Mouse (Mus musculus): Measurements from ENCODE around the gene Ikzf2. TPM values are rescaled to one million over a fixed set of nuclear protein-coding genes. Genes with fewer than 3 reads are reported as not detected.

Ikzf2 gene
- polyA plus RNA-seq, 1 experiment from 2014 or later, result 3.4 TPM

DNA sequence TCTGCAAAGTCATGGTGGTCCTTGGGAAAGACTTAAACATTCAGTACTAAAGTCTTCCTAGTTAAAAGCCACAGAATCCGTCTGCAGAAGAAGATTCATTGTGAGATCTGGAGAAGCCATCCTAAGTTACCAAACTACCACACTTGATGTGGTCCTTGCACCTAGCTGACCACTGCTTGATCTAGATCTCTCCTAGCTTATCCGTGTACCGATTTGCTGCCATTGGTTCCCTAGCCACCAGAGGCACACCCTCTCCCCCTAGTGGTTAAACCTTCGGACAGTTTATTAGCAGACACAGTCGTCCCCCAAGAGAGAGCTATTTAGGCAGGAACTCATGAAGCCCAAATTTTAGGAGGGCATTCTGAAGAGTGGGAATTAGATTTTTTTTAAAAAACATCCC, 1.9 kb upstream of the Ikzf2 start:
- WGBS, result 0% methylated on average over 5 of the region's 5 CpGs
- Histone ChIP-seq H3K9ac (ENCODE audit: low read length) (no peak overlapping the region), H3K27me3 (ENCODE audit: control insufficient read depth, insufficient read depth, low read length) (no peaks in the 10 kb centered on the region), H3K9me3 (ENCODE audit: control insufficient read depth, low read length) (no peaks in the 10 kb centered on the region), H3K4me2 (ENCODE audit: low read depth) (no peak overlapping the region), H3K36me3 (ENCODE audit: control insufficient read depth, insufficient read depth, low read length) (no peaks in the 10 kb centered on the region), H3K4me1 (ENCODE audit: control insufficient read depth, insufficient read depth, low read length) (no peaks in the 10 kb centered on the region), H3K4me3 (ENCODE audit: low read depth, low read length) (no peak overlapping the region), H3K27ac (ENCODE audit: low read depth, low read length) (no peak overlapping the region)
- DNase-seq (ENCODE audit: low spot score), result peak; percentile 40
- peak; percentile 39; the same call in 1 of the 2 replicates for ATAC-seq (ENCODE audit: insufficient read depth, low FRiP score, low TSS enrichment)

DNA sequence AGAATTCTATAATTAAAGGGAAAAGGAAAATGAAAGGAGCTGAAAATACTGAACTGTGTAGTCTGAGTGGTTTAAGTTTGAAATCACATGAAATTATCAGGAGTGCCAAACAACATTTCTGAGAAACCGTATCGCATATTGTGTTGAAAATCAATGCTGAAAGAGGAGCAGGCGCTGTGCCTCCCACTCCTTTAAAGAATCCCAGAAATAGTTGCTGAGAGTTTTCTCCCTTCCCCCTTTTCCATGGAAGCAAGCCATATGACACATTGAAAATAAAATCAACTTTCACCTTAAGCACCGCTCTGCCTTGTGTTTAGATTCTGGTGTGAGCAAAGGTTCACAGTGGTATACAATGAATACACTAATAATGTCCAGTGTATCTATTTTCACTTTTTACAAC, 1.1 kb upstream of the Ikzf2 start:
- H3K9me3 ChIP-seq (ENCODE audit: control insufficient read depth, low read length), result no peaks in the 10 kb centered on the region
- no peaks in the 10 kb centered on the region for H3K27me3 ChIP-seq (ENCODE audit: control insufficient read depth, insufficient read depth, low read length)
- H3K9ac ChIP-seq (ENCODE audit: low read length), result no peak overlapping the region
- 22% methylated on average over 4 of the region's 4 CpGs for WGBS
- peak overlapping the region; percentile 70 for H3K4me3 ChIP-seq (ENCODE audit: low read depth, low read length)
- no peak for ATAC-seq (ENCODE audit: insufficient read depth, low FRiP score, low TSS enrichment)
- DNase-seq (ENCODE audit: low spot score), result no peak
- H3K36me3 ChIP-seq (ENCODE audit: control insufficient read depth, insufficient read depth, low read length), result no peaks in the 10 kb centered on the region
- peak overlapping the region; percentile 49 for H3K4me2 ChIP-seq (ENCODE audit: low read depth)
- H3K27ac ChIP-seq (ENCODE audit: low read depth, low read length), result no peak overlapping the region
- H3K4me1 ChIP-seq (ENCODE audit: control insufficient read depth, insufficient read depth, low read length), result no peaks in the 10 kb centered on the region

DNA sequence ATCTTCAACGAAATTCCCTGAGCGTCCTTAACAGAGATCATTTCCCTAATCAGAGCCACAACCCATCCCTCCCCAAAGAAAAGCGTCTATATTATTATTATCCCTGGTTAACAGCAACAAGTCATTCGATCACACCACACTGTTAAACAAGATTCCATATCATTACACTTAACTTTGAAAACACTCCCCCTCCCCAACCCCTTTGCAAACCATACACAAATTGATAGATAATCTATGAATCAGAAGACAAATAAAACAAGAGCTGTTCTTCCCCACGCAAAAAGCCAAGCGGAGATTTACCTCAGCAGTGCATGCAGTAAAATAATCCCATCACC, 337 bp downstream of the Ikzf2 start:
- H3K9ac ChIP-seq (ENCODE audit: low read length), result peak overlapping the region; percentile 76
- DNase-seq (ENCODE audit: low spot score) (no peak), ATAC-seq (ENCODE audit: insufficient read depth, low FRiP score, low TSS enrichment) (no peak)
- no peaks in the 10 kb centered on the region for H3K9me3 ChIP-seq (ENCODE audit: control insufficient read depth, low read length)
- peak overlapping the region; percentile 70 for H3K4me3 ChIP-seq (ENCODE audit: low read depth, low read length)
- peak overlapping the region; percentile 76; the same call in 1 of the 2 replicates for H3K27ac ChIP-seq (ENCODE audit: low read depth, low read length)
- peak overlapping the region; percentile 73 for H3K4me2 ChIP-seq (ENCODE audit: low read depth)
- no peaks in the 10 kb centered on the region for H3K36me3 ChIP-seq (ENCODE audit: control insufficient read depth, insufficient read depth, low read length)
- H3K4me1 ChIP-seq (ENCODE audit: control insufficient read depth, insufficient read depth, low read length), result no peaks in the 10 kb centered on the region
- no peaks in the 10 kb centered on the region for H3K27me3 ChIP-seq (ENCODE audit: control insufficient read depth, insufficient read depth, low read length)
- WGBS, result under 1% methylated on average over 6 of the region's 6 CpGs

DNA sequence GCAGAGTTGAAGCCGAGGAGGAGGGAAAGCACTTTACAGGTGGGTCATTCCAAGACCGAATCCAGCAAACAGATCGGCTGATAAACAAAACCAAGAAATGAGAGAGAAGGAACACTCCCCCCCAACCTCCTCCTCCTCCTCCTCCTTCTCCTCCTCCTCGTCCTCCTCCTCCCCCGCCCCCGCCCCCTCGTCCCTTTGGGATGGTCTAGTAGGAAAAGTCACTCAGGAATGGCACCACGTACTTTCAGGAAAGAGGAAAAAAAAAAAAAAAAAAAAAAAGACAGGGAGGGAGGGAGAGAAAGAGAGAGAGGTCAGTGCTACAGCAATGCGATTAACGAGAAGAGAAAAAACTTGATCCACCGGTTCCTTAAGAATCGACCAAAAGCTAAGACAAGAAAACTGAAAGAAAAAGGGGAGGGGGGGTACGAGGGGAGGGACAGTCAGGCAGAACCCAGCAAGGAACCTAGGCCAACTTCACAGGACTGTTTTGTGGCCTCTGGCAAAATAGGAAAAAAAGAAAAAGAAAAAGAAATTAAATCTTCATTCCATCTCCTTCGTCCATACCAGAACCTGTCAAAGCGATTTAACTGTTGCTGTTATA, 1.1 kb downstream of the Ikzf2 start:
- DNase-seq (ENCODE audit: low spot score) (peak; percentile 31), ATAC-seq (ENCODE audit: insufficient read depth, low FRiP score, low TSS enrichment) (no peak)
- Histone ChIP-seq H3K4me3 (ENCODE audit: low read depth, low read length) (peak overlapping the region; percentile 70), H3K9me3 (ENCODE audit: control insufficient read depth, low read length) (no peaks in the 10 kb centered on the region), H3K9ac (ENCODE audit: low read length) (0 out of 2 replicates have a peak overlapping the region, but pooled peaks have one; percentile 11), H3K27me3 (ENCODE audit: control insufficient read depth, insufficient read depth, low read length) (no peaks in the 10 kb centered on the region), H3K4me1 (ENCODE audit: control insufficient read depth, insufficient read depth, low read length) (no peaks in the 10 kb centered on the region), H3K27ac (ENCODE audit: low read depth, low read length) (no peak overlapping the region), H3K36me3 (ENCODE audit: control insufficient read depth, insufficient read depth, low read length) (no peaks in the 10 kb centered on the region), H3K4me2 (ENCODE audit: low read depth) (peak overlapping the region; percentile 73)
- under 1% methylated on average over 13 of the region's 15 CpGs for WGBS

DNA sequence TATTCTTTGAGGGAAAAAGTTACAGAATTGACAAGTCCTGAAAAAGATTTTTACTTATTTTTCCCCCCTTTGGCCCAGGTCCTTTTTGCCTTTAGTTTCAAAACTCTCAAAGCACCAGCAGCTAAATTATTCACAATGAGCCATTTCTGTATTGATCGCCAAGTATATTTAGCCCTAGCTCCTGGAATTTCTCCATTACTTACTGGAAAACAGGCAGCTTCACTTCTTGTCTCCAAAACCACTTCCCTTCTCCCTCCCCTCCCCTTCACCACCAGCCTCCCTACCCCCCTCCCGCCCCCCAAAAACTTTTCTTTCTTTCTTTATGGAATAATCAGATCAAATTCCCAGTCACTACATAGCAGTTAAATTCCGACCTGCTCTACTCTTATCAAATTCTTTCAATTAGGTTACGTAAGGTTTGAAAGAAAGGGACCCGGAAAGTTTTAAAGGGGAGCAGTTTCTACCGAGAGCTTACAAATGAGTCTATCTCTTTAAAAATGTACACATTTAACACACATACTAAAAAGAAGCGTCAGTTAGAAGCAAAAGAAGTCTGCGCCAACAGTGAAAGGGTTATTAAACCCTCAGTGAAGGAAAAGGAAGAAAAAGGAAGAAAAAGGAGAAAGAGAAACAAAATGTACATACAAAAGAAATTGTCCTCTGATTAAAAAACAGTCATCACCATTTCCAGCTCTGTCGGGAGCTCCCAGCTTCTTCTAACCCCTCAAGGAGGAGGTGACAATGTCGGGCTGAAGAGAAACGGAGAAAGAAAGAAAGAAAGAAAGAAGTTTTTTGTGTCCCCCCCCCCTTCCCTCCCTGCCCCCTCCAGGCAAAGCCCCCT, 1.8 kb downstream of the Ikzf2 start:
- no peaks in the 10 kb centered on the region for H3K9me3 ChIP-seq (ENCODE audit: control insufficient read depth, low read length)
- 0 out of 2 replicates have a peak overlapping the region, but pooled peaks have one; percentile 11 for H3K9ac ChIP-seq (ENCODE audit: low read length)
- H3K27me3 ChIP-seq (ENCODE audit: control insufficient read depth, insufficient read depth, low read length), result no peaks in the 10 kb centered on the region
- peak overlapping the region; percentile 70 for H3K4me3 ChIP-seq (ENCODE audit: low read depth, low read length)
- no peak for DNase-seq (ENCODE audit: low spot score)
- no peak overlapping the region for H3K27ac ChIP-seq (ENCODE audit: low read depth, low read length)
- H3K36me3 ChIP-seq (ENCODE audit: control insufficient read depth, insufficient read depth, low read length), result no peaks in the 10 kb centered on the region
- ATAC-seq (ENCODE audit: insufficient read depth, low FRiP score, low TSS enrichment), result no peak
- peak overlapping the region; percentile 73 for H3K4me2 ChIP-seq (ENCODE audit: low read depth)
- H3K4me1 ChIP-seq (ENCODE audit: control insufficient read depth, insufficient read depth, low read length), result no peaks in the 10 kb centered on the region
- WGBS, result 3% methylated on average over 11 of the region's 11 CpGs

DNA sequence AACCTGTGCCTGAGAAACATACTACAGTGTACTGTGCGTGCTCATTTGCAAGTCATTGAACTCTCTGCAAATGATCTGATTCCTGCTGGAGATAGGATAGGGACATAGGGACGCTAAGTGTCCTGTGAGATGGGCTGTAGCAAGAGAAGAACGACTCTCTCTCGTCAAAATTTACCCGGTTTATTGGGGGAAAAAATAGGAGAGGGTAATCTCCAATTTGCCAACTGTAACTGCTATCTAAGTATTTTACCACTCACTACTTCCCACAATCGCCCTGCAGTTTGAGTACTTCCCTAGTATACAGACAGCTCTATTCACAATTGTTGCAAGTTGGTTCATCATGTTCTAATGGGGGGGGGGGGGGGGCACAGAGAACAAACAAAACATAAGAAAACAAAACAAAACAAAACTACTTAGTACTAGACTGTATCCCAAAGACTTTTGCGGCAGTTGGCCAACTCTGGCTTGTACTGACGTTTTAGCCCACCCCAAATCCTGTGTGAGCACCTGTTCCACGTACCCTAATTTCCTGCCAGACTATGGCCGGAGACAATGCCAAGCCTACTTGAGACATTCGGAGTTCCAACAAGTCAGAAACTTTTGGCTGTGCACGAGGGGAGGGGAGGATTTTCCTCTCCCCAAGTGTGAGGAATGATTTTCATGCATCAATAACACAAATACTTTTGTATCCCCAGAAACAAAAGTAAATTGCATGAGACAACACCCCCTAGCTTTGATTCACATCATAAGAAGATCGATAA, 2.6 kb downstream of the Ikzf2 start:
- ATAC-seq (ENCODE audit: insufficient read depth, low FRiP score, low TSS enrichment) (no peak), DNase-seq (ENCODE audit: low spot score) (no peak)
- peak overlapping the region; percentile 73; the same call in 1 of the 2 replicates for H3K4me2 ChIP-seq (ENCODE audit: low read depth)
- no peaks in the 10 kb centered on the region for H3K36me3 ChIP-seq (ENCODE audit: control insufficient read depth, insufficient read depth, low read length)
- 39% methylated on average over 13 of the region's 13 CpGs for WGBS
- H3K4me3 ChIP-seq (ENCODE audit: low read depth, low read length), result 0 out of 2 replicates have a peak overlapping the region, but pooled peaks have one; percentile 70
- no peaks in the 10 kb centered on the region for H3K27me3 ChIP-seq (ENCODE audit: control insufficient read depth, insufficient read depth, low read length)
- no peak overlapping the region for H3K27ac ChIP-seq (ENCODE audit: low read depth, low read length)
- H3K9ac ChIP-seq (ENCODE audit: low read length), result no peak overlapping the region
- H3K9me3 ChIP-seq (ENCODE audit: control insufficient read depth, low read length), result no peaks in the 10 kb centered on the region
- H3K4me1 ChIP-seq (ENCODE audit: control insufficient read depth, insufficient read depth, low read length), result no peaks in the 10 kb centered on the region

DNA sequence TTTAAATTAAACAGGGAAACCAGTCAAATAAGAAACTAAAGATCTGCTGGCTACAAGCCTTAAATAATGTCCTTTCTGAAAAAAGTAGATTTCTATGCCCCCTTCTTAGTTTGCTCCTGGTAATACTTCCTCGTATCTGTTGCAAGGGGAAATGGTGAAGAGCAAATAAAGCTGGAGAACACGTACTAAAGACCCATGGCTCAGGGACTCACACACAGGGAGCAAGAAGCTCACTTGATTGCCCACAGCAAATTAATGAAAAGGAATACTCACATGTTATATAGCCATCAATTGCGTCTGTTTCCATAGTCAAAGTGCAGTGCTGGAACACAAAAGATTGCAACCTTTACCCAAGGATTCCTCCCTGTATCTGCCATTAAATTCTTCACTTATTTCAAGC, 3.2 kb downstream of the Ikzf2 start:
- Histone ChIP-seq H3K36me3 (ENCODE audit: control insufficient read depth, insufficient read depth, low read length) (no peaks in the 10 kb centered on the region), H3K4me3 (ENCODE audit: low read depth, low read length) (no peak overlapping the region), H3K9me3 (ENCODE audit: control insufficient read depth, low read length) (no peaks in the 10 kb centered on the region), H3K4me2 (ENCODE audit: low read depth) (no peak overlapping the region), H3K27ac (ENCODE audit: low read depth, low read length) (no peak overlapping the region), H3K27me3 (ENCODE audit: control insufficient read depth, insufficient read depth, low read length) (no peaks in the 10 kb centered on the region), H3K4me1 (ENCODE audit: control insufficient read depth, insufficient read depth, low read length) (no peaks in the 10 kb centered on the region), H3K9ac (ENCODE audit: low read length) (no peak overlapping the region)
- 61% methylated on average over 3 of the region's 3 CpGs for WGBS
- no peak for ATAC-seq (ENCODE audit: insufficient read depth, low FRiP score, low TSS enrichment)
- DNase-seq (ENCODE audit: low spot score), result no peak

DNA sequence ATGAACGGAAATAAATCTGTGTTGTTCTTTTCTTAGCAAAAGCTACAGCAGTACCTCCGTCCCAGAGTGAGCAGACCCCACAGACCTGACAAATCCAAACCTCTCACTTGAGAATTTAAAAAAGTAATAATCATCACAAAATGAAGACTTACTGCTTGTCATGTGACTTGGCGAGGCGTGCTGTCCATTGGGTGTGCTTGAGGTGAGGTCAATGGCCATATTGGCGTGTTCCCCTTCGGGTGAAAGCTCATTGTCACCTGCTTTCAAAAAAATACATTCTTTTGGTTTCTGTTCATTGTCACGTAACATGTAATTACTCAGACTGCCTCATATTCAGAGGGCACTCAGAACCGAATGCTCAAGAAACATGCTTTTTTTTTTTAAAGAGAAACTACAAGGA, 4.0 kb downstream of the Ikzf2 start:
- Histone ChIP-seq H3K27me3 (ENCODE audit: control insufficient read depth, insufficient read depth, low read length) (no peaks in the 10 kb centered on the region), H3K4me3 (ENCODE audit: low read depth, low read length) (no peak overlapping the region), H3K36me3 (ENCODE audit: control insufficient read depth, insufficient read depth, low read length) (no peaks in the 10 kb centered on the region), H3K4me1 (ENCODE audit: control insufficient read depth, insufficient read depth, low read length) (no peaks in the 10 kb centered on the region), H3K9me3 (ENCODE audit: control insufficient read depth, low read length) (no peaks in the 10 kb centered on the region), H3K4me2 (ENCODE audit: low read depth) (no peak overlapping the region), H3K27ac (ENCODE audit: low read depth, low read length) (no peak overlapping the region), H3K9ac (ENCODE audit: low read length) (no peak overlapping the region)
- ATAC-seq (ENCODE audit: insufficient read depth, low FRiP score, low TSS enrichment) (no peak), DNase-seq (ENCODE audit: low spot score) (no peak)
- WGBS, result 91% methylated on average over 8 of the region's 8 CpGs
